Mouse (Mus musculus): ENCODE data around the gene Hoxc10. TPM values are rescaled to one million over a fixed set of nuclear protein-coding genes. Genes with fewer than 3 reads are reported as not detected.

The Hoxc10 gene
- polyA plus RNA-seq, 1 experiment from 2014 or later = not detected

- H3K9ac ChIP-seq (ENCODE audit: low read length) = no peak overlapping the region
- H3K36me3 ChIP-seq (ENCODE audit: control insufficient read depth, insufficient read depth, low read length) = no peaks in the 10 kb centered on the region
- H3K27ac ChIP-seq (replicated peaks) = no peak overlapping the region
- H3K4me3 ChIP-seq (ENCODE audit: low read depth, low read length) = no peak overlapping the region
- TF ChIP-seq CTCF (IDR thresholded peaks at IDR 0.05; ENCODE audit: low read depth) (peak; percentile 50; the same call in 1 of the 2 replicates), EP300 (optimal IDR thresholded peaks at IDR 0.05) (no peak)
- H3K4me1 ChIP-seq (replicated peaks; ENCODE audit: control insufficient read depth, insufficient read depth) = no peaks in the 10 kb centered on the region
- 2% methylated on average over 51 of the region's 53 CpGs for WGBS
- no peaks in the 10 kb centered on the region for H3K9me3 ChIP-seq (ENCODE audit: control insufficient read depth, low read length)
- peak; percentile 22 for DNase-seq (ENCODE audit: low spot score)
- ATAC-seq (ENCODE audit: low FRiP score, low TSS enrichment) = no peak
- no peak overlapping the region for H3K4me2 ChIP-seq (replicated peaks; ENCODE audit: low read depth)
- H3K27me3 ChIP-seq (ENCODE audit: control insufficient read depth, insufficient read depth, low read length) = peaks cover 39% of the 10 kb centered on the region
These were observed 23.7 kb upstream of the Hoxc10 start for GRCm38 (mm10) chr15:102942739-102943467.

DNA sequence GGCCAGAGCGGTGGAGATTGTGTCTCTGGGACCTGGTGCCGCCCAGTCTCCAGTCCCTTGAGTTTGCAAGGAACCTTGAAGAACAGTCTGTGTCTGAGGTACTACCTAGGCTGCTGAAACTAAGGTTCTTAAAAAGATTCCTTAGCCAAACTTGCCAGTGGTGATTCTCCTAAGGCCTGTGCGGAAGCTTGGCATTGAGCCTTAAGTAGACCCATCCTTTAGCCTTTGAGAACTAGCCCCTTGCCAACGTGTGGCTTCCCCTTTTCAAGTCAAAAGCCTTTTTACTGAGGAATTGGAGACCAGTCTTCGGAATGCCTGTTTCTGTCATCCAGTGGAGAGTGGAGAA, 23.2 kb upstream of the Hoxc10 start:
- Histone ChIP-seq H3K27ac (replicated peaks) (no peak overlapping the region), H3K36me3 (ENCODE audit: control insufficient read depth, insufficient read depth, low read length) (no peaks in the 10 kb centered on the region), H3K4me2 (replicated peaks; ENCODE audit: low read depth) (no peak overlapping the region), H3K9me3 (ENCODE audit: control insufficient read depth, low read length) (no peaks in the 10 kb centered on the region), H3K27me3 (ENCODE audit: control insufficient read depth, insufficient read depth, low read length) (peaks cover 39% of the 10 kb centered on the region), H3K4me1 (replicated peaks; ENCODE audit: control insufficient read depth, insufficient read depth) (no peaks in the 10 kb centered on the region), H3K9ac (ENCODE audit: low read length) (no peak overlapping the region), H3K4me3 (ENCODE audit: low read depth, low read length) (no peak overlapping the region)
- ATAC-seq (ENCODE audit: low FRiP score, low TSS enrichment) = no peak
- DNase-seq (ENCODE audit: low spot score) = no peak
- WGBS = 6% methylated on average over 5 of the region's 5 CpGs
- TF ChIP-seq EP300 (optimal IDR thresholded peaks at IDR 0.05) = no peak
- TF ChIP-seq CTCF (IDR thresholded peaks at IDR 0.05; ENCODE audit: low read depth) = no peak; the same call in 1 of the 2 replicates

- no peak for ATAC-seq (ENCODE audit: low FRiP score, low TSS enrichment)
- H3K27ac ChIP-seq (replicated peaks) = no peak overlapping the region
- WGBS = 14% methylated on average over 22 of the region's 22 CpGs
- TF ChIP-seq CTCF (IDR thresholded peaks at IDR 0.05; ENCODE audit: low read depth) = no peak
- no peak for TF ChIP-seq EP300 (optimal IDR thresholded peaks at IDR 0.05)
- H3K36me3 ChIP-seq (ENCODE audit: control insufficient read depth, insufficient read depth, low read length) = no peaks in the 10 kb centered on the region
- no peak for DNase-seq (ENCODE audit: low spot score)
- no peaks in the 10 kb centered on the region for H3K4me1 ChIP-seq (replicated peaks; ENCODE audit: control insufficient read depth, insufficient read depth)
- H3K4me2 ChIP-seq (replicated peaks; ENCODE audit: low read depth) = no peak overlapping the region
- no peak overlapping the region for H3K4me3 ChIP-seq (ENCODE audit: low read depth, low read length)
- H3K9ac ChIP-seq (ENCODE audit: low read length) = no peak overlapping the region
- H3K27me3 ChIP-seq (ENCODE audit: control insufficient read depth, insufficient read depth, low read length) = peaks cover 38% of the 10 kb centered on the region
- no peaks in the 10 kb centered on the region for H3K9me3 ChIP-seq (ENCODE audit: control insufficient read depth, low read length)
These were observed 21.2 kb upstream of the Hoxc10 start for GRCm38 (mm10) chr15:102945185-102946077.

- WGBS = 4% methylated on average over 9 of the region's 9 CpGs
- no peak for ATAC-seq (ENCODE audit: low FRiP score, low TSS enrichment)
- H3K4me3 ChIP-seq (ENCODE audit: low read depth, low read length) = no peak overlapping the region
- no peak overlapping the region for H3K27ac ChIP-seq (replicated peaks)
- no peak for DNase-seq (ENCODE audit: low spot score)
- H3K9ac ChIP-seq (ENCODE audit: low read length) = no peak overlapping the region
- TF ChIP-seq EP300 (optimal IDR thresholded peaks at IDR 0.05) = no peak
- no peak for TF ChIP-seq CTCF (IDR thresholded peaks at IDR 0.05; ENCODE audit: low read depth)
- peaks cover 32% of the 10 kb centered on the region for H3K27me3 ChIP-seq (ENCODE audit: control insufficient read depth, insufficient read depth, low read length)
- H3K9me3 ChIP-seq (ENCODE audit: control insufficient read depth, low read length) = no peaks in the 10 kb centered on the region
- H3K4me1 ChIP-seq (replicated peaks; ENCODE audit: control insufficient read depth, insufficient read depth) = no peaks in the 10 kb centered on the region
- no peaks in the 10 kb centered on the region for H3K36me3 ChIP-seq (ENCODE audit: control insufficient read depth, insufficient read depth, low read length)
- no peak overlapping the region for H3K4me2 ChIP-seq (replicated peaks; ENCODE audit: low read depth)
These were observed 19.3 kb upstream of the Hoxc10 start for GRCm38 (mm10) chr15:102947276-102947675.

GRCm38 (mm10) chr15:102948842-102949241, 17.8 kb upstream of the Hoxc10 start:
- DNase-seq (ENCODE audit: low spot score) (no peak), ATAC-seq (ENCODE audit: low FRiP score, low TSS enrichment) (no peak)
- Histone ChIP-seq H3K27me3 (ENCODE audit: control insufficient read depth, insufficient read depth, low read length) (peaks cover 37% of the 10 kb centered on the region), H3K9ac (ENCODE audit: low read length) (no peak overlapping the region), H3K4me3 (ENCODE audit: low read depth, low read length) (no peak overlapping the region), H3K4me1 (replicated peaks; ENCODE audit: control insufficient read depth, insufficient read depth) (no peaks in the 10 kb centered on the region), H3K36me3 (ENCODE audit: control insufficient read depth, insufficient read depth, low read length) (no peaks in the 10 kb centered on the region), H3K4me2 (replicated peaks; ENCODE audit: low read depth) (no peak overlapping the region), H3K27ac (replicated peaks) (no peak overlapping the region), H3K9me3 (ENCODE audit: control insufficient read depth, low read length) (no peaks in the 10 kb centered on the region)
- 11% methylated on average over 2 of the region's 2 CpGs for WGBS
- TF ChIP-seq EP300 (optimal IDR thresholded peaks at IDR 0.05) (no peak), CTCF (IDR thresholded peaks at IDR 0.05; ENCODE audit: low read depth) (no peak)

DNA sequence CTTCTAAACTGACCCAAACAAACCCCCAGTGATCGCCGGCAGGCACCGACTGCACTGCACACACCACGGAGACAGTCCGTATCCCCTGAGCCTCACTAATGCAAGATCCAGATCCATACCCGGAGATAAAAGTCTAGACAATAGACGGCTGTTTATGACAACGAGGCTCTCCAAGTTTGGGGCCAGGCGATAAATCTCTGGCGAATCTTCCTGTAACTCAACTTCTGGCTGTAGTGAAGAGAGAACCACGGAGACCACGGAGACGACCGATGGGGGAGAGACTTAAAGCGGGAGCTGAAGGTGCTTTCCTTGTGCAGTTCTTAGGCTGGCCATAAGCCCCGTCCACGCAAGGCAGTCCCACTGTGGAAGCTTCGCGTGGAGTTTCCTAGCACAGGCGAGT, 16.9 kb upstream of the Hoxc10 start:
- DNase-seq (ENCODE audit: low spot score) (no peak), ATAC-seq (ENCODE audit: low FRiP score, low TSS enrichment) (no peak)
- no peaks in the 10 kb centered on the region for H3K4me1 ChIP-seq (replicated peaks; ENCODE audit: control insufficient read depth, insufficient read depth)
- no peak overlapping the region for H3K4me2 ChIP-seq (replicated peaks; ENCODE audit: low read depth)
- no peak overlapping the region for H3K4me3 ChIP-seq (ENCODE audit: low read depth, low read length)
- 4% methylated on average over 20 of the region's 20 CpGs for WGBS
- H3K9me3 ChIP-seq (ENCODE audit: control insufficient read depth, low read length) = no peaks in the 10 kb centered on the region
- H3K27me3 ChIP-seq (ENCODE audit: control insufficient read depth, insufficient read depth, low read length) = peaks cover 40% of the 10 kb centered on the region
- TF ChIP-seq CTCF (IDR thresholded peaks at IDR 0.05; ENCODE audit: low read depth) = no peak
- no peak for TF ChIP-seq EP300 (optimal IDR thresholded peaks at IDR 0.05)
- no peak overlapping the region for H3K9ac ChIP-seq (ENCODE audit: low read length)
- no peaks in the 10 kb centered on the region for H3K36me3 ChIP-seq (ENCODE audit: control insufficient read depth, insufficient read depth, low read length)
- H3K27ac ChIP-seq (replicated peaks) = no peak overlapping the region

Measured in stomach, postnatal 0 days (tissue).